Mouse (Mus musculus): ENCODE data around the gene Gprin3.

Gene Gprin3

DNA sequence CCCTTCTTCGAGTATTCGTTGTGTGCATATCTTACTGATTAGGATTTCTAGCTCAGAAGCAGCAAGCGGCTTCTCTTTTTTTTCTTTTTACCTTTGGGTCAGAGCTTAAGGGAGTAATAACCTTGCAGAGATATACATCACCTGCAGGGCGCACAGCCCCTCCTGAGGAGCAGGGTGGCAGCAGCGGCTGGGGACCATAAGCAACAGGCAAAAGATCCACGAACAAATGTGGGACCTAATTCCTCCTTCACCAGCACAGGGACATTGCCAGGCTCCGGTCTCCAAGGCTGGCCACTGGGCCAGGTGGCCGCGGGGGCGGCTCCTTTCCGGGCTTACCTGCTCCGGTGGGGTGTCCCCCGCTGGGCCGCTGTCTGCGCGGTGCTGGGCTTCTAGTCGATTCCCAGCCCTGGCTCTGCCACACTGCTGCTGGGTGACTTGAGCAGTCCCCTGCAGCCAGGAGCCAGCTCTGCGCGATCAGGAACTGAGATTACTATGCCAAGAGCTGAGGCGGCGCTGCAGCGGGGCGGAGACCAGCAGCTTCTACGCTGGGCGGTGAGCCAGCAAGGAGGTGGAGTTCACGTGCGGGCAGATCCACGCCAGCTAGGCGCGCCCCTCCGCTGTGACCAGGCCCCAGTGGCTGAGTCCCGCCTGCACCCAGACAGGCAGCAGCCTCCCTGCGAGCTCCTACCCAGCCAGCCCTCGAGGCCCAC is at the start of gene Gprin3:
TSS of gene Gprin3 (minus strand) at position 471 of the 710 bp plus-strand sequence.
- no peak for TF ChIP-seq CTCF (conservative IDR thresholded peaks at IDR 0.05; ENCODE audit: low read length)
- no peak for TF ChIP-seq POU5F1 (IDR thresholded peaks at IDR 0.05; ENCODE audit: borderline replicate concordance, low read length)
- no peak for TF ChIP-seq NANOG (IDR thresholded peaks at IDR 0.05; ENCODE audit: borderline replicate concordance, low read length)
- 0 out of 2 replicates have a peak, but pooled peaks cover 5% of the 10 kb centered on the region for H3K4me1 ChIP-seq (replicated peaks; ENCODE audit: low read depth, low read length)
- H3K9me3 ChIP-seq (ENCODE audit: low read length), result no peaks in the 10 kb centered on the region
- peaks cover 22% of the 10 kb centered on the region for H3K27me3 ChIP-seq (ENCODE audit: insufficient read depth, low read length)
- H3K4me3 ChIP-seq (replicated peaks; ENCODE audit: low read length), result peak within 1 kb of the TSS; percentile 78
- H3K36me3 ChIP-seq (ENCODE audit: insufficient read depth, low read length), result no peaks in the 10 kb centered on the region

DNA sequence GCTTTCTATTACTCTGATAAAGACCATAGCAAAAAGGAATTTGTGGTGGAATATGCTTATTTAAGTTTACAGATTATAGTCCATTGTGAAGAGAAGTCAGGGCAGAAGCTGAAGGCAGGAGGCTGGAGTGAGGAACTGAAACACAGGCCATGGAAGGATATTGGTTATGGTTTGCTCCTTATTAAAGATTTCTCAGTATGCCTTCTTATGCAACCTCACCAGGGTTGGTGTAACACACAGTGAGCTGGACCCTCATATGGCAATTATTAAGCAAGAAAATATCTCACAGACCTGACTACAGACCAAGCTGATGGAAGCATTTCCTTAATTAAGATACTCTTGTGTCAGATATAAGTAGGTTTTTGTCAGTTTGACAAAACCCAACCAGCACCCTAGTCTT is 32.8 kb upstream of the Gprin3 start:
- Histone ChIP-seq H3K4me3 (replicated peaks; ENCODE audit: low read length) (no peak overlapping the region), H3K9me3 (ENCODE audit: low read length) (no peaks in the 10 kb centered on the region), H3K36me3 (ENCODE audit: insufficient read depth, low read length) (no peaks in the 10 kb centered on the region), H3K4me1 (replicated peaks; ENCODE audit: low read depth, low read length) (no peaks in the 10 kb centered on the region), H3K27me3 (ENCODE audit: insufficient read depth, low read length) (no peaks in the 10 kb centered on the region)
- TF ChIP-seq CTCF (conservative IDR thresholded peaks at IDR 0.05; ENCODE audit: low read length) (no peak), POU5F1 (IDR thresholded peaks at IDR 0.05; ENCODE audit: borderline replicate concordance, low read length) (no peak), NANOG (IDR thresholded peaks at IDR 0.05; ENCODE audit: borderline replicate concordance, low read length) (no peak)

DNA sequence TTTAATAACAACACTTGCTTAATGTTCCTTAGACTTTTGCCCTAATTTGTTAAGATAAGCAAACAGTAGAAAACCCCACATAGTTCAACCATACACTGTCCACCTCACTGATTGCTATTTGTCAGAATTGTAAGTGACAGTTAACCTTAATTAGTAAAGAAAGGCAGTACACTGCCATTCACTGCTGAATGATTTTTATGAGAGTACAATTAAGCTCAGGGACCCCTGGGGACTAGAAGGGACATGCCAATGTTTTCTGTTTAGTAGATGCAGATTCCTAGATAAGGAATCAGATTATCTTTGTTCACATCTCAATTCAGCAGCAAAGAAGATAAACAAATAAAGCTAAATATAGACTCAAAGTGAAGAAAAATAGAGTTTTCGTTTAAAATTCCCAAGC is 30.0 kb upstream of the Gprin3 start:
- TF ChIP-seq CTCF (conservative IDR thresholded peaks at IDR 0.05; ENCODE audit: low read length) (no peak), POU5F1 (IDR thresholded peaks at IDR 0.05; ENCODE audit: borderline replicate concordance, low read length) (no peak), NANOG (IDR thresholded peaks at IDR 0.05; ENCODE audit: borderline replicate concordance, low read length) (no peak)
- Histone ChIP-seq H3K27me3 (ENCODE audit: insufficient read depth, low read length) (no peaks in the 10 kb centered on the region), H3K4me3 (replicated peaks; ENCODE audit: low read length) (no peak overlapping the region), H3K4me1 (replicated peaks; ENCODE audit: low read depth, low read length) (no peaks in the 10 kb centered on the region), H3K36me3 (ENCODE audit: insufficient read depth, low read length) (no peaks in the 10 kb centered on the region), H3K9me3 (ENCODE audit: low read length) (no peaks in the 10 kb centered on the region)

DNA sequence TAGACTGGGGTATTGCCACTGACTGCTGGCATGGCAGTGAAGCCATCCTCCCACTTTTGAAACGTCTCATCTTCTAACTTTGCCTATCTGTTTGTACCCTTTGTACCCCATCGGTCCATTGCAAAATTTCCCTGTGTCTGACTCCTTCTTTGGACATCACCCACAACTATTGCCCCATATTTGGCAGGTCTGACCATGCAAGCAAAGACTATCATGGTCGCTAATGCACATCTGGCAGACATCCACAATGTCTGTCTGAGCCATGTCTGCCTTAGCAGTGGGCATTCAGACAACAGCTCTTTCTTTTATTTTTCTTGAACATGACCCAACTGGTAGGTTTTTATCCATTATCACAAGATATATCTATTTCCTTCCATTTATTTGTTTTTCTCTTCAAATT is 25.3 kb upstream of the Gprin3 start:
- H3K9me3 ChIP-seq (ENCODE audit: low read length), result no peaks in the 10 kb centered on the region
- no peaks in the 10 kb centered on the region for H3K4me1 ChIP-seq (replicated peaks; ENCODE audit: low read depth, low read length)
- no peaks in the 10 kb centered on the region for H3K36me3 ChIP-seq (ENCODE audit: insufficient read depth, low read length)
- no peak for TF ChIP-seq POU5F1 (IDR thresholded peaks at IDR 0.05; ENCODE audit: borderline replicate concordance, low read length)
- TF ChIP-seq CTCF (conservative IDR thresholded peaks at IDR 0.05; ENCODE audit: low read length), result no peak
- no peak for TF ChIP-seq NANOG (IDR thresholded peaks at IDR 0.05; ENCODE audit: borderline replicate concordance, low read length)
- H3K27me3 ChIP-seq (ENCODE audit: insufficient read depth, low read length), result no peaks in the 10 kb centered on the region
- no peak overlapping the region for H3K4me3 ChIP-seq (replicated peaks; ENCODE audit: low read length)

DNA sequence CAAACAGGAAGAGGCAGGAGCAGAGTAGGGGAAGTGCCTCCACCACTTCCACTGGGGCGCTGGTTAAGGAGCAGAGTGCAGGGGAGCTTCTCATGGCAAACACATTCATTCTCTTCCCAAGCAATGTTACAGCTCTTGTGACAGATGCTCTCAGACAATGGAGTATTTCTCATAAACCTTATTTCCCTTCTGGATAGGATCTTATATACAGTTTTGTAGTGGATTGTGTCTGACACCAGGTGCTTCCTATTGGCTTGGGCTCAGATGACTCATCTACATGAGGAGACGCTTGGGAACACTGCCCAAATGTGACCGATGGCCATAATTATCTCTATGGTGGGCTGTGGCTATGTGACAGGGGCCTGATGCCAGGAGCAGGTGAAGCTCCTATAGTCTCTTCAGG is 19.0 kb upstream of the Gprin3 start:
- H3K4me1 ChIP-seq (replicated peaks; ENCODE audit: low read depth, low read length), result no peaks in the 10 kb centered on the region
- H3K27me3 ChIP-seq (ENCODE audit: insufficient read depth, low read length), result no peaks in the 10 kb centered on the region
- H3K4me3 ChIP-seq (replicated peaks; ENCODE audit: low read length), result no peak overlapping the region
- no peaks in the 10 kb centered on the region for H3K9me3 ChIP-seq (ENCODE audit: low read length)
- H3K36me3 ChIP-seq (ENCODE audit: insufficient read depth, low read length), result no peaks in the 10 kb centered on the region
- TF ChIP-seq CTCF (conservative IDR thresholded peaks at IDR 0.05; ENCODE audit: low read length) (no peak), POU5F1 (IDR thresholded peaks at IDR 0.05; ENCODE audit: borderline replicate concordance, low read length) (no peak), NANOG (IDR thresholded peaks at IDR 0.05; ENCODE audit: borderline replicate concordance, low read length) (no peak)

DNA sequence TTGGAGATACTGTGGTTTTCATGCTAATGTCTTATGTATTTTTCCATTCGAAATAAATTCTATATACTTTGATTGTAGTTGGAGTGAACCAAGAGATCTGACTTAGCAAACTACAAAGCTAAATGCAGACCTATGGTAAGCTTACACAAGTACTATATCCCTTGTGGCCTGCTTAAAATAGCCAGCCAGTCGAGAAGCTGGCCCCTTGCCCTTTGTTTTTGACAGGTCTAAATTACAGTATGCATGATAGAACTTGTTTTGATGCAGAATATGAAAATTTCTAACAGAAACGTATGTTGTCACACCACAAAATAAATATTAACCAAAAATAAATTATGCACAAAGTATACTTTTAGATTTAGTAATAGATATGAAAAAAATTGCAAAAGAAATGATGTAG is 9.8 kb upstream of the Gprin3 start:
- Histone ChIP-seq H3K36me3 (ENCODE audit: insufficient read depth, low read length) (no peaks in the 10 kb centered on the region), H3K4me3 (replicated peaks; ENCODE audit: low read length) (no peak overlapping the region), H3K4me1 (replicated peaks; ENCODE audit: low read depth, low read length) (no peaks in the 10 kb centered on the region), H3K27me3 (ENCODE audit: insufficient read depth, low read length) (no peaks in the 10 kb centered on the region), H3K9me3 (ENCODE audit: low read length) (no peaks in the 10 kb centered on the region)
- TF ChIP-seq POU5F1 (IDR thresholded peaks at IDR 0.05; ENCODE audit: borderline replicate concordance, low read length) (no peak), CTCF (conservative IDR thresholded peaks at IDR 0.05; ENCODE audit: low read length) (no peak), NANOG (IDR thresholded peaks at IDR 0.05; ENCODE audit: borderline replicate concordance, low read length) (no peak)

DNA sequence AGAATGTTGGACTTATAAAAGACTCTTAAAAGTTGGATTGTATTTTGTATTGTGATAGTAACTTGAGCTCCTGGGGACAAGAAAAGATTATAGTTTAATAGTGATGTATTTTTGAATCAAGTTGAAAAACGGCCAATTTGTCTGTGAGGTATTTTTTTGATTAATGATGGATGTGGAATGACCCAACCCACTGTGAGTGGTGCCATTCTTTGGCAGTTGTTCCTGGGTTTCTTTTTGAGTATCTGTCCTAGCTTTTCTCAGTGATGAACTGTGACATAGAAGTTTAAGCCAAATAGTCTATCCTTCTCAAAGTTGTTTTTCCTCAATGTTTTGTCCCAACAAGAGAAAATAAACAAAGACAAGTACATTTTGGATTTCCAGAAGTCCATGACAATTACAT is 7.0 kb upstream of the Gprin3 start:
- H3K4me1 ChIP-seq (replicated peaks; ENCODE audit: low read depth, low read length), result no peaks in the 10 kb centered on the region
- no peaks in the 10 kb centered on the region for H3K27me3 ChIP-seq (ENCODE audit: insufficient read depth, low read length)
- no peaks in the 10 kb centered on the region for H3K36me3 ChIP-seq (ENCODE audit: insufficient read depth, low read length)
- H3K9me3 ChIP-seq (ENCODE audit: low read length), result no peaks in the 10 kb centered on the region
- TF ChIP-seq CTCF (conservative IDR thresholded peaks at IDR 0.05; ENCODE audit: low read length) (no peak), POU5F1 (IDR thresholded peaks at IDR 0.05; ENCODE audit: borderline replicate concordance, low read length) (no peak), NANOG (IDR thresholded peaks at IDR 0.05; ENCODE audit: borderline replicate concordance, low read length) (no peak)
- H3K4me3 ChIP-seq (replicated peaks; ENCODE audit: low read length), result no peak overlapping the region

DNA sequence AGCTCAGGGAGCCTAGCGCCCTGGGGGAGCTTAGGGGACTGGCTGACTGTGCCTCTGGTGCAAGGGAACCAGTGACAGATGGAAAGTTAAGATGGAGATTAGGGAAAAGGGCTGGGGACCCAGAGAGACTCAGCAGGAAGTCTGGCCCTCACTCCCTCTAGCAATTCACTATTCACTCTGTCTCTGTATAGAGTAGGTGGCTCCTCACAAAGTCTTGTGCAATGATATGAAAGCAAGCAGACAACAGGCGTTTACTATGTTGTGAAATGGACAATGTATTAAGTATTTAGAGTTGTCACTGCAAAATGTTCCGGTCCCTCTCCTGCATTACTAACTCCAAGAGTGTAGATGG is 416 bp upstream of the Gprin3 start:
- 0 out of 2 replicates have a peak, but pooled peaks cover 5% of the 10 kb centered on the region for H3K4me1 ChIP-seq (replicated peaks; ENCODE audit: low read depth, low read length)
- no peaks in the 10 kb centered on the region for H3K36me3 ChIP-seq (ENCODE audit: insufficient read depth, low read length)
- peaks cover 22% of the 10 kb centered on the region for H3K27me3 ChIP-seq (ENCODE audit: insufficient read depth, low read length)
- TF ChIP-seq POU5F1 (IDR thresholded peaks at IDR 0.05; ENCODE audit: borderline replicate concordance, low read length) (no peak), NANOG (IDR thresholded peaks at IDR 0.05; ENCODE audit: borderline replicate concordance, low read length) (no peak), CTCF (conservative IDR thresholded peaks at IDR 0.05; ENCODE audit: low read length) (no peak)
- H3K4me3 ChIP-seq (replicated peaks; ENCODE audit: low read length), result peak overlapping the region; percentile 78
- H3K9me3 ChIP-seq (ENCODE audit: low read length), result no peaks in the 10 kb centered on the region
